Mouse (Mus musculus) lung, embryonic 15.5 days (tissue): Measurements from ENCODE around the gene Dnlz. TPM values are rescaled to one million over a fixed set of nuclear protein-coding genes. Genes with fewer than 3 reads are reported as not detected.

Experiments
- ATAC-seq: fragments of 200-750 bp; cut with Nextera tagmentation; 2 replicates; pipeline ENCODE4 v1.8.0; 2017; ENCODE audit warnings: moderate number of reproducible peaks, borderline replicate concordance; ENCODE audit not compliant: low FRiP score, low TSS enrichment; ENCODE audit errors: extremely low read depth
- H3K27ac ChIP-seq: fragments of 300-500 bp; sonication (generic); 2 replicates; pipeline ENCODE4 v1.5.1; 2015; ENCODE audit warnings: moderate library complexity, mild to moderate bottlenecking, inconsistent platforms
- H3K27me3 ChIP-seq: fragments of 300-500 bp; sonication (generic); 2 replicates; pipeline ENCODE4 v1.6.1; 2015; ENCODE audit warnings: inconsistent platforms
- H3K36me3 ChIP-seq: fragments of 300-500 bp; sonication (generic); 2 replicates; pipeline ENCODE4 v1.6.1; 2015; ENCODE audit warnings: inconsistent platforms
- H3K4me1 ChIP-seq: fragments of 300-500 bp; sonication (generic); 2 replicates; pipeline ENCODE4 v1.6.1; 2015; ENCODE audit warnings: inconsistent platforms
- H3K4me2 ChIP-seq: fragments of 300-500 bp; sonication (generic); 2 replicates; pipeline ENCODE4 v1.6.1; 2015; ENCODE audit warnings: inconsistent platforms, mild to moderate bottlenecking, moderate library complexity
- H3K4me3 ChIP-seq: fragments of 300-500 bp; sonication (generic); 2 replicates; pipeline ENCODE4 v1.5.1; 2015; ENCODE audit warnings: mild to moderate bottlenecking, inconsistent platforms
- H3K9ac ChIP-seq: fragments of 300-500 bp; sonication (generic); 2 replicates; pipeline ENCODE4 v1.6.1; 2015; ENCODE audit warnings: inconsistent platforms
- H3K9me3 ChIP-seq: fragments of 300-500 bp; sonication (generic); 2 replicates; pipeline ENCODE4 v1.6.1; 2016; ENCODE audit warnings: inconsistent platforms
- WGBS: fragments of 180-500 bp; shearing (Covaris S2); methylation state at CpG from one replicate; pipeline ENCODE4 v1.1.7; 2015; 5-methylcytosine and 5-hydroxymethylcytosine counted together
- polyA plus RNA-seq: library from polyadenylated mRNA; unstranded; fragments of >200 nt; fragmentation: Nextera tagmentation; extraction: Ambion mirVana; gene quantifications from 2 replicates; pipeline ENCODE4 v1.2.1, GENCODE M21; 2015

Dnlz gene
- polyA plus RNA-seq, 1 experiment from 2014 or later = 25.5 TPM

- Histone ChIP-seq H3K27me3 (no peaks in the 10 kb centered on the region), H3K27ac (no peak overlapping the region), H3K36me3 (peaks cover 58% of the 10 kb centered on the region), H3K4me1 (no peaks in the 10 kb centered on the region), H3K4me2 (no peak overlapping the region), H3K9me3 (no peaks in the 10 kb centered on the region), H3K4me3 (no peak overlapping the region), H3K9ac (no peak overlapping the region)
- WGBS = 69% methylated on average over 6 of the region's 6 CpGs
- no peak for ATAC-seq
Measured at GRCm38 (mm10) chr2:26330702-26331101, 21.2 kb downstream of the Dnlz start.

- Histone ChIP-seq H3K4me3 (no peak overlapping the region), H3K36me3 (peaks cover 64% of the 10 kb centered on the region), H3K27me3 (no peaks in the 10 kb centered on the region), H3K4me1 (no peaks in the 10 kb centered on the region), H3K9me3 (no peaks in the 10 kb centered on the region), H3K4me2 (no peak overlapping the region), H3K9ac (no peak overlapping the region), H3K27ac (no peak overlapping the region)
- no peak; the same call in 1 of the 2 replicates for ATAC-seq
- 87% methylated on average over 4 of the region's 4 CpGs for WGBS
Measured at GRCm38 (mm10) chr2:26330056-26330468, 21.8 kb downstream of the Dnlz start.

- 68% methylated on average over 8 of the region's 8 CpGs for WGBS
- Histone ChIP-seq H3K36me3 (peaks cover 71% of the 10 kb centered on the region), H3K9me3 (no peaks in the 10 kb centered on the region), H3K27me3 (no peaks in the 10 kb centered on the region), H3K27ac (no peak overlapping the region), H3K9ac (no peak overlapping the region), H3K4me2 (no peak overlapping the region), H3K4me1 (no peaks in the 10 kb centered on the region), H3K4me3 (no peak overlapping the region)
- no peak for ATAC-seq
Measured at GRCm38 (mm10) chr2:26329402-26329801, 22.5 kb downstream of the Dnlz start.

GRCm38 (mm10) chr2:26327852-26328251 is 24.1 kb downstream of the Dnlz start:
- WGBS = 87% methylated on average over 4 of the region's 4 CpGs
- H3K36me3 ChIP-seq = peaks cover 85% of the 10 kb centered on the region
- no peak overlapping the region for H3K27ac ChIP-seq

GRCm38 (mm10) chr2:26325386-26326181 is 26.3 kb downstream of the Dnlz start:
- H3K27ac ChIP-seq = peak overlapping the region; percentile 10; the same call in 1 of the 2 replicates
- peaks cover 74% of the 10 kb centered on the region for H3K36me3 ChIP-seq
- H3K9me3 ChIP-seq = no peaks in the 10 kb centered on the region
- WGBS = 68% methylated on average over 15 of the region's 15 CpGs
- no peak overlapping the region for H3K4me3 ChIP-seq
- H3K4me2 ChIP-seq = no peak overlapping the region
- ATAC-seq = peak; percentile 75
- no peaks in the 10 kb centered on the region for H3K27me3 ChIP-seq
- no peak overlapping the region for H3K9ac ChIP-seq
- H3K4me1 ChIP-seq = 0 out of 2 replicates have a peak, but pooled peaks cover 3% of the 10 kb centered on the region

More at GRCm38 (mm10) chr2:26327852-26328251, 24.1 kb downstream of the Dnlz start:
- Histone ChIP-seq H3K4me2 (no peak overlapping the region), H3K4me3 (no peak overlapping the region), H3K9me3 (no peaks in the 10 kb centered on the region), H3K27me3 (no peaks in the 10 kb centered on the region), H3K9ac (no peak overlapping the region), H3K4me1 (no peaks in the 10 kb centered on the region)
- ATAC-seq = no peak

GRCm38 (mm10) chr2:26324917-26325316 is 27.0 kb downstream of the Dnlz start:
- no peak for ATAC-seq
- Histone ChIP-seq H3K4me2 (no peak overlapping the region), H3K4me1 (0 out of 2 replicates have a peak, but pooled peaks cover 6% of the 10 kb centered on the region), H3K9me3 (no peaks in the 10 kb centered on the region), H3K27me3 (no peaks in the 10 kb centered on the region), H3K36me3 (peaks cover 67% of the 10 kb centered on the region), H3K9ac (no peak overlapping the region), H3K27ac (peak overlapping the region; percentile 10; the same call in 1 of the 2 replicates), H3K4me3 (no peak overlapping the region)
- WGBS = 69% methylated on average over 2 of the region's 2 CpGs

GRCm38 (mm10) chr2:26323589-26324325 is 28.2 kb downstream of the Dnlz start:
- WGBS = 83% methylated on average over 13 of the region's 13 CpGs
- ATAC-seq = no peak
- H3K4me3 ChIP-seq = no peak overlapping the region
- no peaks in the 10 kb centered on the region for H3K27me3 ChIP-seq
- no peak overlapping the region for H3K27ac ChIP-seq
- H3K9me3 ChIP-seq = no peaks in the 10 kb centered on the region
- H3K4me1 ChIP-seq = 0 out of 2 replicates have a peak, but pooled peaks cover 8% of the 10 kb centered on the region
- H3K36me3 ChIP-seq = peaks cover 59% of the 10 kb centered on the region
- H3K4me2 ChIP-seq = no peak overlapping the region
- H3K9ac ChIP-seq = no peak overlapping the region

- Histone ChIP-seq H3K9ac (no peak overlapping the region), H3K9me3 (no peaks in the 10 kb centered on the region), H3K36me3 (peaks cover 36% of the 10 kb centered on the region), H3K4me2 (no peak overlapping the region), H3K27me3 (no peaks in the 10 kb centered on the region), H3K27ac (no peak overlapping the region), H3K4me3 (no peak overlapping the region), H3K4me1 (peaks cover 35% of the 10 kb centered on the region)
- no peak for ATAC-seq
- 81% methylated on average over 14 of the region's 14 CpGs for WGBS
Measured at GRCm38 (mm10) chr2:26320245-26321185, 31.4 kb downstream of the Dnlz start.

GRCm38 (mm10) chr2:26319519-26320244 is 32.2 kb downstream of the Dnlz start:
- H3K9ac ChIP-seq = no peak overlapping the region
- ATAC-seq = no peak

GRCm38 (mm10) chr2:26319109-26319508 is 32.8 kb downstream of the Dnlz start:
- no peak overlapping the region for H3K4me3 ChIP-seq
- H3K36me3 ChIP-seq = peaks cover 22% of the 10 kb centered on the region
- H3K4me2 ChIP-seq = no peak overlapping the region
- H3K9ac ChIP-seq = no peak overlapping the region
- 86% methylated on average over 9 of the region's 9 CpGs for WGBS
- H3K4me1 ChIP-seq = peaks cover 43% of the 10 kb centered on the region
- no peak overlapping the region for H3K27ac ChIP-seq
- H3K27me3 ChIP-seq = no peaks in the 10 kb centered on the region
- H3K9me3 ChIP-seq = no peaks in the 10 kb centered on the region
- no peak for ATAC-seq

More at GRCm38 (mm10) chr2:26319519-26320244, 32.2 kb downstream of the Dnlz start:
- peaks cover 28% of the 10 kb centered on the region for H3K36me3 ChIP-seq
- H3K9me3 ChIP-seq = no peaks in the 10 kb centered on the region
- no peaks in the 10 kb centered on the region for H3K27me3 ChIP-seq
- WGBS = 83% methylated on average over 13 of the region's 13 CpGs
- H3K27ac ChIP-seq = no peak overlapping the region
- H3K4me2 ChIP-seq = no peak overlapping the region
- peaks cover 39% of the 10 kb centered on the region for H3K4me1 ChIP-seq
- H3K4me3 ChIP-seq = no peak overlapping the region
